Mouse (Mus musculus) small intestine, adult 2 months (tissue): Measurements from ENCODE around the gene Cblb.

Experiments used
- CTCF ChIP-seq: fragments of 200-500 bp; IDR thresholded peaks from 2 replicates; pipeline ENCODE4 v1.5.1; 2012; ENCODE audit warnings: low read depth, mild to moderate bottlenecking, control low read depth, inconsistent platforms, low read length, moderate library complexity, mixed read lengths; ENCODE audit not compliant: insufficient replicate concordance, insufficient read length; ENCODE audit errors: extremely low read depth
- POLR2A ChIP-seq: fragments of 200-500 bp; IDR thresholded peaks from 2 replicates; pipeline ENCODE4 v1.6.1; 2012; ENCODE audit warnings: low read depth, mild to moderate bottlenecking, control low read depth, inconsistent platforms, low read length, moderate library complexity

DNA sequence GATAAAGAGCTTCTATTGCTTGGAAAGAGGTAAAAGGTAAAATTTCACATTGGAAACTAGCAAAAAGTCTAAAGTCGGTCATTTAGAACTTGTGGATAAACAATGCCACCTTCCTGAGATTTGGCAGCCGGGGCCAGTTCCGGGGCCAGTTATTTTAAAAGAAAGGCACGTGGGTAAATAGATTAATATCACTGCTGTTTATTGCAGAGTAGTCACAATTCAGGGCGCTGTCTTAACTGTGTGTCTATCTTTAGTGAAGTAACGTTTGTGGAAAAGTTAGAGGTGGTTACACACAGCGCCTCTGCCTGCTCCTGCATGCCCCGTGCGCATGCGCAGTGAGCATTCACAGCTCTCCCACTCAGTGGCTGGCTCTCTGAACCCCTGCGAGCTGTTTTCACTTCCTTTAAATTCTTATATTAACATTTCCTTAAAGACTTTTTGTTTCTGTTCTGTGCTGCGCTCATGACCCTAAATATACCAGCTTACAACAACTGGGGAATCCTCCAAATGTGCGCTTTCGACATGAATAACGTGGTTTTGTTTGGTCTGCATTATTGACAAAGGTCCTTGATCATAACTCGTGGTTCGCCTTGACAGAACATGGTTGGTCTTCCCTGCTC, 29.2 kb downstream of the Cblb start:
- TF ChIP-seq POLR2A: no peak
- no peak for TF ChIP-seq CTCF
